Mouse (Mus musculus) adrenal gland (tissue): ENCODE measurements around the gene Trf.

ENCODE experiments used
- intact Hi-C: fragments of 180-260 bp; cut with DNase I; formaldehyde crosslinking; loops from one replicate; pipeline ENCODE4 v1.15.1; 2025
- long read RNA-seq, 2 experiments: library from polyadenylated mRNA; unstranded; transcript quantifications; one replicate each; pipeline ENCODE4 v2.0.0; 2020; ENCODE audit warnings: borderline replicate concordance in 1 of 2; ENCODE audit not compliant: insufficient replicate concordance in 1 of 2

Gene Trf
- long read RNA-seq, experiment 1, transcript Trf-201 (17 exons, 2,571 nt) = major isoform, 201 of 218 reads
- long read RNA-seq, experiment 1, partial matches to known transcripts = 9 of 218 reads
- long read RNA-seq, experiment 1, other reads (novel, unspliced or antisense) = 8 of 218 reads
- long read RNA-seq, experiment 2, transcript Trf-201 (17 exons, 2,571 nt) = major isoform, 266 of 305 reads
- long read RNA-seq, experiment 2, partial matches to known transcripts = 31 of 305 reads
- long read RNA-seq, experiment 2, other reads (novel, unspliced or antisense) = 8 of 305 reads

DNA sequence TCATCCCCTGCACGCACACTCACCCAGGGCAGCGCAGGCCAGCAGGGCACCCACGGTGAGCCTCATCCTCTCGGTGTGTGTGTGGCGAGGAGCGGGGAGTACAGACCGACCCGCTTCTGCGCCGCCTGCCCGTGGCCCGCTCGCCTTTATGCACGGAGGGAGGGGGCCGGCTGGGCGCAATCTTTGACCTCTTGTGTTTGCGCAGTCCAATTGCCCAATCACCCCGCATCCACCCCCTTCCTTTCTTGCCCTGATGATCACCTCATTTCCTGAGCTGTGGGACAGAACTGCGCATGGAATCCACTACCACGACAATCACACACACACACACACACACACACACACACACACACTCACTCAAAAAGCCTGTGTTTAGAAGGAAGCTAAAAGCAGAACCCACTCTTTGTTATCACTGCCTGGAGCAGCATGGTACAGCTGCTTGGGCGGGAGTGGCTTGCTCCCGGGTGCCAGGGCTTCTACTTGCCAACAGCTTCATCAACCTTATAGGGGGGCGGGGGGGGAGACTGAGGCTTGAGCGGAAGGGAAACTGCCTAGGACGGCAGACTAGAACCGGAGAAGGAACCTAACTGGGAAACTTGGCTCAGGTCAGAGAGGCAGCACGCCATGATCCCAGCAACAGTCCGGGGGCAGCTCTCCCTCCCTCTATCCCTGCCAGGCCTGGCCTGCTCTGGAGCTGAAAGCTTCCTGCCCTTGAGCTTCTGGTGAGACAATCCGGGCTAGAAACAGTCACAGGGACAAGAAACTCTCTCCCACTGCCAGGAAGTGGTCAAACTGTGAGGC, at the start of gene Trf, which contains the start of gene Gm20425:
Trf (minus strand) TSS at position 294 of the 801 bp plus-strand sequence.
Gm20425 (minus strand) TSS at position 157 of the 801 bp plus-strand sequence.
- intact Hi-C loops = no loop called here

DNA sequence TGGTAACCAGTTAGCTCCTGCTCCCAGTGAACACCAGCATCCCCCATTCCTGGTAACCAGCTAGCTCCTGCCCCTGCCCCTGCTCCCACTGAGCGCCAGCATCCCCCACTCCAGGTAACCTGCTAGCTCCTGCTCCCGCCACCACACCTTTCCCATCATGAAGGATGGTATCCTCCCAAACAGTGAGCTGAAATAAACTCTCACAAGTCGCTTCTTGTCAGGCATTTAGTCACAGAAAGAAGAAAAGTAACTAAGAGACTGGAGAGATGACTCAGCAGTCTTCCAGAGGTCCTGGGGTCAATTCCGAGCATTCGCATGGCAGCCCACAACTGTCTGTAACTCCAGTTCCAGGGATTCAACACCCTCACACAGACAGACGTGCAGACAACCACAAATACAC, 46.6 kb upstream of the Trf start:
- intact Hi-C loops = no loop called here

- intact Hi-C loops = no loop called here
Measured at GRCm38 (mm10) chr9:103275676-103276075, 45.4 kb upstream of the Trf start.

- intact Hi-C loops = no loop called here
Measured at GRCm38 (mm10) chr9:103274819-103275218, 44.6 kb upstream of the Trf start.

GRCm38 (mm10) chr9:103271104-103271503, 40.9 kb upstream of the Trf start:
- intact Hi-C loops = no loop called here

DNA sequence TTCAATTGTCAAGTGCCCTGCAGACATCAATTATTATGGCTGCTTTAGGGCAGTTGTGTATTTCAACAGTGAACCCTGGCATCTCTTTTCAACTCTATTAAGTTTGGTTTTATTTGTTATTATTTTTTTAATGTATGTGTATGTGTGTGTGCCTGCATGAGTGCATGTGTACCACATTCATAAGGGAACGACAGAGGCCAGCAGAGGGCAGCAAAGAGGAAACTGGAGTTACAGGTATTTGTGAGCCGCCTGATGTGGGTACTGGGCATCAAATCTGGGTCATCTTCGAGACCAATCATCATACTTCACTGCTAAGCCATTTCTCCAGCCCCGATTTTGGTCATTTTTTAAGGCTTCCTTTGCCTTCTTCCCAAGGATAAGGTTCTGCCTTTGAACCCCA, 35.5 kb upstream of the Trf start:
- intact Hi-C loops = no loop called here

DNA sequence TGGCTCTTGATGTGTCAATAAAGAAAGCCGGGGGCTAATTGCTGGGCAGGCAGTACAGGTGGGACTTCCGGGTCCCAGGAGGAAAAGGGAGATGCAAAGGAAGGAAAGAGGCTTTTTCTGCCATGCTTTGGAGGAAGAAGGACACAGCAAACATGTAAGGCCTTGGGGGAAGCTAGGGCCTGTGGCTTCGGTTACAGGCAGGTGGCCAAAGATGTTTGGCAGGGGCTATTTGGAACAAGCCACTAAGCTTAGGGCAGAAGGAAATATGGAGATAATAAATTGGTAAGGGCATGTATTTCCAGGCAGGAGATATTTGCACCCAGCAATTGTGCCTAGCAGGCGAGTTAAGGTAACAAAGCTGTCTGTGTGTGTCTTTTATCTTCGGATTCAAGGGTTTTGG, 22.7 kb upstream of the Trf start:
- intact Hi-C loops = no loop called here

- intact Hi-C loops = no loop called here
Measured at GRCm38 (mm10) chr9:103248618-103249017, 18.4 kb upstream of the Trf start.

DNA sequence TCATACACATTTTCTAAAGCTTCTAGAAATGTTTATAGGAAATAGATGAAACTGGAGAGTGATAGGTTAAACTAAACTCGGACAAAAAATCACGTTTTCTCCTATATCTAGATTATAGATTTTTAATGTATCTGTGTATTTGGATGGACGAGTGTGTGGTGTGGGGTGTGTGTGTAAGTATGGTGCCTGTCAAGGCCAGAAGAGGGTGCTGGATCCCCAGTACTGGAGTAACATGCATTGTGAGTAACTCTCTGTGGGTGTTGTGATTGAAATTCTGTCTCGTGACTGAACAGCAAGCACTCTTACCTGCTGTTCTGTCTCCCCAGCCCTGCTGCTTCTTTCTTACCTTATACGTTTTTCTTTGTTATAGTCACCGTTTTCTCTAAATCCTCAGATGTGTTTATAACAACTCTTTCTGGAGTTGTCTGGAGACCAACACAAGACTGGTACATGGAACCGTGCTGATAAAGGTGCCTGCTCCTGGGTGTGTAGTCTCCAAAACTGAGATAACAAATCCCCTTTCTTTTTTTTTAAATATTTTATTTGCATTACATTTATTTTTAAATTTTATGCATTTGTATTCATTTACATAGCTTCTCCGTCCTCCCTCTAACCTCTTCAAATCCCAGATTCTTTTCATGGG, 16.4 kb upstream of the Trf start:
- intact Hi-C loops = no loop called here

DNA sequence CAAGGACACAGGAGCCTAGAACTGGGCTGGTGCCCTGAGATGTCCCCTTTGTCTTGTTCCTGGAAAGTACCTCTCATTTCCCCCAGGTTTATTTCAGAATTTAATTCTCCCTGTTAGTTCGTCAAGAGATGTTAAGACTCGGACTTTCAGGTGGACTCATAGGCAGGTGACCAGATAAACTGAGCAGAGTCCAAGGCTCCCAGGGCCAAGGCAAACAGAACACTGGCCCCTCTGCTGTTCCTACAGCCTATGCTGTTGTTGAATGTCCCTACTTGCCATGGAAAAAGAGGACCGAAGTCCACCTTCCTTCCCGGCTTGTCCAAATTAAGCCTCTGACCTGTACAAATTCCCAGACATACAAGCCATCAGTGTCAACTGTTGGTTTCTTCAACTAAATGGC, 13.4 kb upstream of the Trf start:
- intact Hi-C loops = no loop called here

DNA sequence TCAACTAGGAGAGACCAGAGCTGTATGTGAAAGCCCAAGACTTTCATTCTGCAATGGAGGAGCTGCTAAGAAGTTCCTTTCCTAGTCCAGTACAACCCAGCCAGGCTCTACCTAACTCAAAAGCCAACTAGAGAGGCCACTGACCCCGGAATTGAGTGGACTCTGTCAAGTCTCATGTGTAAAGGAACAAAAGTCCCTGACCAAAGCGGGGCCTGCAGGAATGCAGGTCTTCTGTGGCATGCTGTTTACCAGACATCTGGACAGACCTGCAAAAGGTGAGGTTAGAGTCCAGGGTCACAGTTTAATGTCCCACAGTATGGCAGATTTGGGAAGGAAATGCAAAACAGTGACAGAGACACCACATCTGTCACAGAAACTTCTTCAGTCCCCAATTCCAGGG, 11.0 kb upstream of the Trf start:
- intact Hi-C loops = no loop called here

GRCm38 (mm10) chr9:103239471-103239870, 9.2 kb upstream of the Trf start:
- intact Hi-C loops = no loop called here

GRCm38 (mm10) chr9:103234565-103235165, 4.4 kb upstream of the Trf start:
- intact Hi-C loops = no loop called here

DNA sequence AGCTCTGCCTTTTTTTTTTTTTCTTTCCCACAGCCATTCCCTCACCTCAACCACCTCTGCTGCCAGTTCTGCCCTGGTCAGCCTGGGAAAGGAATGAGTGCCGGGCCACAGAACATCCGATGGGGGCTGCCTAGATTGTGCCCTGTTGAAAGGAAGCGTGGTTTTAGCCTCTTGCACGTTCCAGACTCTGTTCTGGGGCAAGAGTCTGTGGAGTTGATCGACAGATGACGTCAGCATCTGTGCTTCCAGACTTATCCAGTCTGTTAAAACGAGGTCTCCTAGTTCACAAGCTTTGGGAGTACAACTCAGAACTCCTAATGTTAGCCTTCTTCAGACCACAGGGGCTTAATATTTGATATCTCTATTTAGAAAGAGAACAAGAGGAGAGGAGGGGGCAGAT, 3.8 kb upstream of the Trf start:
- intact Hi-C loops = no loop called here

DNA sequence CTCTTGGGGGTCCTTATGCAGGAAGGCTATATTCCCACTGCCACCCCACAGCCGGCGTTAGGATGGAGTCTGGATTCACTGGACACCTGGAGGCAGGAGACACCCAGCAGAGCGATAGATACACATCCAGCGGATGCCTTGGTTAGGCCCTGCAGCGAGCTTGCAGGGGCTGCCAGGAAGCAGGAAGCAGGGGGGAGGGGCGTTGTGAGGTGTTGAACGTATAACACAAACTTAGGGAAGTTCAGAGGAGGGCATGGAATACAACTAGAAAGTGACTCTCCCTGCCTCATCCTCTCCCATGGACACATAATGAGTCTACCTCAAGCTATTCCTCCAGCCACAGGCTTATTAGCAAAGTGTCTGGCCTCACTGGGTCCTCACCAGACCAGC, 2.8 kb upstream of the Trf start:
- intact Hi-C loops = no loop called here

- intact Hi-C loops = no loop called here
Measured at GRCm38 (mm10) chr9:103232232-103233005, 2.2 kb upstream of the Trf start.

- intact Hi-C loops = no loop called here
Measured at GRCm38 (mm10) chr9:103229037-103229867, 992 bp downstream of the Trf start.

GRCm38 (mm10) chr9:103228370-103229003, 1.8 kb downstream of the Trf start:
- intact Hi-C loops = no loop called here

- intact Hi-C loops = no loop called here
Measured at GRCm38 (mm10) chr9:103227760-103228159, 2.5 kb downstream of the Trf start.

GRCm38 (mm10) chr9:103226806-103227205, 3.4 kb downstream of the Trf start:
- intact Hi-C loops = no loop called here
